Mouse (Mus musculus) liver, adult 2 months (tissue): ENCODE measurements around the gene Arhgap40. TPM values are rescaled to one million over a fixed set of nuclear protein-coding genes. Genes with fewer than 3 reads are reported as not detected.

ENCODE experiments used
- DNase-seq: peaks from one replicate; pipeline ENCODE4 v3.0.0-alpha.2; 2011; ENCODE audit warnings: low read depth, low spot score; ENCODE audit errors: extremely low read depth
- H3K27ac ChIP-seq: fragments of 200-500 bp; replicated peaks from 2 replicates; pipeline ENCODE4 v1.5.1; 2012; ENCODE audit warnings: low read depth, mild to moderate bottlenecking, control low read depth, inconsistent platforms, low read length; ENCODE audit not compliant: insufficient read depth
- H3K27me3 ChIP-seq: fragments of 200-500 bp; 2 replicates; pipeline ENCODE4 v1.6.1; 2012; ENCODE audit warnings: mild to moderate bottlenecking, moderate library complexity, low read length, inconsistent platforms; ENCODE audit not compliant: control insufficient read depth, insufficient read depth
- H3K36me3 ChIP-seq: fragments of 200-500 bp; 2 replicates; pipeline ENCODE4 v1.6.1; 2012; ENCODE audit warnings: low read length, inconsistent platforms; ENCODE audit not compliant: control insufficient read depth, insufficient read depth
- H3K4me1 ChIP-seq: fragments of 200-500 bp; 2 replicates; pipeline ENCODE4 v1.6.1; 2011; ENCODE audit warnings: low read length; ENCODE audit not compliant: control insufficient read depth, insufficient read depth
- H3K4me3 ChIP-seq: fragments of 200-500 bp; 2 replicates; pipeline ENCODE4 v1.5.1; 2011; ENCODE audit warnings: low read depth, mild to moderate bottlenecking, control low read depth, low read length, moderate library complexity; ENCODE audit not compliant: insufficient read depth
- H3K79me2 ChIP-seq: fragments of 200-500 bp; 2 replicates; pipeline ENCODE4 v1.6.1; 2012; ENCODE audit warnings: inconsistent platforms, mild to moderate bottlenecking, low read length, moderate library complexity; ENCODE audit not compliant: control insufficient read depth, insufficient read depth
- H3K9ac ChIP-seq: fragments of 200-500 bp; 2 replicates; pipeline ENCODE4 v1.6.1; 2012; ENCODE audit warnings: low read depth, mild to moderate bottlenecking, control low read depth, inconsistent platforms, low read length
- CTCF ChIP-seq: fragments of 200-500 bp; IDR thresholded peaks from 2 replicates; pipeline ENCODE4 v1.5.1; 2011; ENCODE audit warnings: low read depth, low read length, control low read depth
- POLR2A ChIP-seq: fragments of 200-500 bp; IDR thresholded peaks from 2 replicates; pipeline ENCODE4 v1.6.1; 2011; ENCODE audit warnings: low read length, control low read depth; ENCODE audit not compliant: insufficient read depth; ENCODE audit errors: extremely low read depth
- WGBS: fragments of 180-500 bp; shearing (Covaris S2); methylation state at CpG from one replicate; pipeline ENCODE4 v1.1.7; 2018; 5-methylcytosine and 5-hydroxymethylcytosine counted together
- polyA plus RNA-seq: library from polyadenylated mRNA; depleted of rRNA; stranded (reverse); fragments of >200 nt; gene quantifications from 2 replicates; pipeline ENCODE4 v1.2.3, GENCODE M21; 2012
- total RNA-seq: library from RNA; depleted of rRNA; stranded (reverse); fragments of >200 nt; gene quantifications from 2 replicates; pipeline ENCODE4 v1.2.3, GENCODE M21; 2014

Arhgap40 gene
- total and polyA plus RNA-seq, 2 experiments: not detected

DNA sequence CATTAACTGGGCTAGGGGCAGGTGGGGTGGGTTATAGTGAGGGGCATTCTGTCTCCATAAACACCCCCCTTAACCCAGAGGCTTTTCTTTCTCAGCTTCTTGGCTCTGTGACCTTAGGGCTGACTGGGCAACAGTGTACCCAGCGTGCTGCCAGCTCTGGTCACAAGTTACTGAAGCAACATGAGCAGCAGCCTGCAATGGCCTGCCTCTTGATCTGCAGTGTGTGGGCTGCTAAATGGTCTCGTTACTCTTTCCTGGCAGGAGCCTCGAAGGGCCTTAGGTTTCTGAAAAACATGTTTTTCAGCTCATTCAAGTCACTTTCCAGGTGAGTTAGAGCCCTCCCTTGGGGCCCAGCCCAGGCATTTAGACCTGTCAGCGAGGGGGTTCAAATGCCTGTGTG is 8.9 kb upstream of the Arhgap40 start:
- TF ChIP-seq CTCF (no peak), POLR2A (no peak)
- DNase-seq: peak; percentile 13
- H3K36me3 ChIP-seq: no peaks in the 10 kb centered on the region
- no peaks in the 10 kb centered on the region for H3K79me2 ChIP-seq
- H3K4me1 ChIP-seq: no peaks in the 10 kb centered on the region
- H3K9ac ChIP-seq: no peak overlapping the region
- 83% methylated on average over 4 of the region's 4 CpGs for WGBS
- H3K4me3 ChIP-seq: no peak overlapping the region
- no peaks in the 10 kb centered on the region for H3K27me3 ChIP-seq
- H3K27ac ChIP-seq: no peak overlapping the region

DNA sequence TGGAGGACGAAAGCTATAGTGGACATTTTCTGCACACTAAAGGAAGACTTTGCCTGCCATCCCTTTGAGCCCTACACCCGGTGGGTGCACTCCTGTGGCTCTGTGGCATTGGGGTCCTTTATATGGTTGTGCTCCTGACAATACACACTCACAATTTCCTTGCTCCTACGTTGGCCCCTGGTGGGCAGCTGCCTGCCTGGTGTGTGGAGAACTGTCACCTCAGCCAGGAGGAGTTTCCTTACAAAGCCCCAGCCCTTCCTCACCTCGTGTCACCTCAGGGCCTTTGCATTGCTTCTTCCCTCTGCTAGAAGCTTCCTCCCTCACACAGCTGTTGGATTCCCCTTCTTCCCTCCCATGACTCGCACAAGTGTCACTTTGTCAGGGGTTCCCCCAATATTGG is 6.1 kb upstream of the Arhgap40 start:
- H3K9ac ChIP-seq: no peak overlapping the region
- no peaks in the 10 kb centered on the region for H3K36me3 ChIP-seq
- TF ChIP-seq CTCF: no peak
- no peak for TF ChIP-seq POLR2A
- H3K79me2 ChIP-seq: no peaks in the 10 kb centered on the region
- no peaks in the 10 kb centered on the region for H3K4me1 ChIP-seq
- H3K4me3 ChIP-seq: no peak overlapping the region
- no peaks in the 10 kb centered on the region for H3K27me3 ChIP-seq
- WGBS: 81% methylated on average over 5 of the region's 5 CpGs
- DNase-seq: no peak
- H3K27ac ChIP-seq: no peak overlapping the region

DNA sequence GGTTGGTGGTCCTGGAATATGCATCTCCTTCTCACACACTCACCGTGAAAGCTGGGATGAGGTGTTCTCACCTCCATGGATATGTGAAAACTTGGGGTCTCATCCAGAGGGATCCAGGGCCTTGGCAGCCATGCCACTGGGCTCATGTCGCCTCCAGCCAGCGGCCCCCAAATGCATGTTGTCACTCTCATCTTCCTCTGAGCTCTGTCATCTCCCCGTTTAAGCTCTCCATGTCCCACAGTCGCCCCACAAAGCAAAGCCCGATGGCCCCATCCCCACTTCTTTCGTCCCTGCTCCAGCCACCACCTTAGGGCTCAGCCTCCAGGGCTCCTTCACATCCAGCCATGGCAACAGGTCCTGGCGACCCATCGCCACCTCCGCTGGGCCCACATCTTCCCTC is 5.5 kb upstream of the Arhgap40 start:
- Histone ChIP-seq H3K36me3 (no peaks in the 10 kb centered on the region), H3K27me3 (no peaks in the 10 kb centered on the region), H3K4me1 (no peaks in the 10 kb centered on the region), H3K4me3 (no peak overlapping the region), H3K79me2 (no peaks in the 10 kb centered on the region), H3K27ac (no peak overlapping the region), H3K9ac (no peak overlapping the region)
- 93% methylated on average over 10 of the region's 10 CpGs for WGBS
- TF ChIP-seq POLR2A (no peak), CTCF (no peak)
- DNase-seq: no peak

DNA sequence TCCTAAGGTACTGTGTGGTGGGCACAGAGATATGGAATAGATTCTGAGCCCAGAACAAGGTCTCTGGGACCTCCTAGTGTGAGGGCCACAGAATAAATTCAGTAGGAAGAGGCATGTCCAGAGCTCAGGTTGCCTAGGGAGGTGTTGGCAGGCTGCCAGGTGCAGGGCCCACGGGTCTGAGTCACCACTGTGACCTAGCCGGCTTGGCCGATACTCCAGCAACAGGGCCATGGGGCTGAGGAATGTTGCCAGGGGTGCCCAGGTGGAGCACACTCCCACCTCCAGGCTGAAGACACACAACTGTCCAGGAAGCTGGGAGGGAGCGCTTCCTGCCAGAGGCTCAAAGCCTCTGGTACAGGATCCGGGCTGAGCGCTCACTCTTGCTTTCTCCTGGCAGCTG is 1.9 kb upstream of the Arhgap40 start:
- Histone ChIP-seq H3K36me3 (no peaks in the 10 kb centered on the region), H3K4me3 (no peak overlapping the region), H3K9ac (no peak overlapping the region), H3K79me2 (no peaks in the 10 kb centered on the region), H3K27ac (no peak overlapping the region), H3K4me1 (no peaks in the 10 kb centered on the region), H3K27me3 (no peaks in the 10 kb centered on the region)
- WGBS: 53% methylated on average over 6 of the region's 6 CpGs
- DNase-seq: no peak
- no peak for TF ChIP-seq POLR2A

DNA sequence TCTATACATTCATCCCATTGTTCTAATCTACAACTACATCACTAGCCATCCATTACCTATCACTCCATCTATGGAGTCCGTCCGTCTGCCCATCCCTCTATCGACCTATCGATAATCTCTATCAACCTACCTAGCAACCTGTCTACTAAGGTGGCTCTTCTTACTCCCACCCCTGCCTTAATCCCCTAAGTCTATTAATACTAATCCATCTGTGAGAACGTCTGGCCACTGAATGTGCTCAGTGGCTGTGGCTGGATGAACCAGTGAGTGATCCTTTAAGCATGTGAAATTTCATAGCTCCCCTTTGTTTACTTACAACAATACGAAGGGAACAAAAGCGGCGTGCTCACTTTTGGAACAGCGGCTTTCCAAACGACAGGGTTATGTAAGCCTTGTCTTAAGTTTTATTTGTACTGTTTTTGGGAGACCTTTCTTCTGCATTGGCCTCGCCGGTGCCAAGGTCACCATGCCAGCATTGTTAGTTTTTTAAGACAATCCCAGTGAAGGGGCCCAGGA is 1.3 kb downstream of the Arhgap40 start:
- 79% methylated on average over 12 of the region's 12 CpGs for WGBS
- Histone ChIP-seq H3K9ac (no peak overlapping the region), H3K27ac (no peak overlapping the region), H3K36me3 (no peaks in the 10 kb centered on the region), H3K4me1 (no peaks in the 10 kb centered on the region), H3K4me3 (no peak overlapping the region), H3K27me3 (no peaks in the 10 kb centered on the region), H3K79me2 (no peaks in the 10 kb centered on the region)
- DNase-seq: no peak
- TF ChIP-seq POLR2A (no peak), CTCF (no peak)

DNA sequence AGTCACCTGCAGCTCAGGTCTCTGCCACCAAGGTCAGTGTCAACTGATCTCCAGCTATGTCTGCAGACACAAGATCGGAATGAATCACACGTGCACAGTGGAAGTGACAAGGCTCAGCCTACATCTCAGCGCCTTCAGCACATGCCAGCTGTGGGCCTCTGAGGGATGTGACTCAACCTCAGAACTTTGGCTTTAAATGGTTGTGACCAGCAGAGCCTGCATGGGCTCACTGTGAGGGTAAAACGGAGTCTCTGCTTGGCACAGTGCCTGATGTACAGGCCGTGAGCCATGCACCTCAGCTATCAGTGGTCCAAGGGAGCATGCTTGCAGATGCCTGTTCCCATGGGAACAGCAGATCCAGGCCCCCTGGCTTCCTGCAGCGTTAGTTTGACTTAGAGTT is 6.0 kb downstream of the Arhgap40 start:
- no peaks in the 10 kb centered on the region for H3K27me3 ChIP-seq
- no peak overlapping the region for H3K4me3 ChIP-seq
- no peak overlapping the region for H3K27ac ChIP-seq
- H3K79me2 ChIP-seq: no peaks in the 10 kb centered on the region
- H3K36me3 ChIP-seq: no peaks in the 10 kb centered on the region
- H3K9ac ChIP-seq: no peak overlapping the region
- no peak for TF ChIP-seq CTCF
- no peak for TF ChIP-seq POLR2A
- 70% methylated on average over 6 of the region's 6 CpGs for WGBS
- H3K4me1 ChIP-seq: no peaks in the 10 kb centered on the region
- DNase-seq: no peak
